Mouse (Mus musculus) neural tube, embryonic 11.5 days (tissue): ENCODE results near the gene Ptpn14. TPM values are rescaled to one million over a fixed set of nuclear protein-coding genes. Genes with fewer than 3 reads are reported as not detected.

ENCODE experiments used
- ATAC-seq: fragments of 200-750 bp; cut with Nextera tagmentation; 2 replicates; pipeline ENCODE4 v1.8.0; 2017; ENCODE audit warnings: moderate number of reproducible peaks, mild to moderate bottlenecking, moderate TSS enrichment, moderate library complexity; ENCODE audit not compliant: insufficient read depth, low FRiP score, low TSS enrichment
- DNase-seq: peaks from one replicate; pipeline ENCODE4 v3.0.0-alpha.2; 2015; ENCODE audit warnings: low spot score
- H3K27ac ChIP-seq: fragments of 300-500 bp; sonication (generic); 2 replicates; pipeline ENCODE4 v1.5.1; 2014; ENCODE audit warnings: low read depth, mild to moderate bottlenecking, low read length
- H3K27me3 ChIP-seq: fragments of 300-500 bp; sonication (generic); 2 replicates; pipeline ENCODE4 v1.6.1; 2014; ENCODE audit warnings: mild to moderate bottlenecking, low read length, mixed read lengths; ENCODE audit not compliant: control insufficient read depth, insufficient read depth
- H3K36me3 ChIP-seq: fragments of 300-500 bp; sonication (generic); 2 replicates; pipeline ENCODE4 v1.6.1; 2014; ENCODE audit warnings: mild to moderate bottlenecking, low read length, moderate library complexity, mixed read lengths; ENCODE audit not compliant: control insufficient read depth, insufficient read depth
- H3K4me1 ChIP-seq: fragments of 300-500 bp; sonication (generic); 2 replicates; pipeline ENCODE4 v1.6.1; 2014; ENCODE audit warnings: low read length, mixed read lengths; ENCODE audit not compliant: control insufficient read depth, insufficient read depth
- H3K4me2 ChIP-seq: fragments of 300-500 bp; sonication (generic); 2 replicates; pipeline ENCODE4 v1.6.1; 2014; ENCODE audit warnings: low read depth, mild to moderate bottlenecking, moderate library complexity
- H3K4me3 ChIP-seq: fragments of 300-500 bp; sonication (generic); 2 replicates; pipeline ENCODE4 v1.5.1; 2014; ENCODE audit warnings: low read depth, low read length
- H3K9ac ChIP-seq: fragments of 300-500 bp; sonication (generic); 2 replicates; pipeline ENCODE4 v1.6.1; 2014; ENCODE audit warnings: mild to moderate bottlenecking, low read length
- H3K9me3 ChIP-seq: fragments of 300-500 bp; sonication (generic); 2 replicates; pipeline ENCODE4 v1.6.1; 2016; ENCODE audit warnings: low read length; ENCODE audit not compliant: control insufficient read depth
- WGBS: fragments of 180-500 bp; shearing (Covaris S2); extraction: QIAGEN DNeasy Blood & Tissue Kit; methylation state at CpG from one replicate; pipeline ENCODE4 v1.1.7; 2014; 5-methylcytosine and 5-hydroxymethylcytosine counted together
- polyA plus RNA-seq: library from polyadenylated mRNA; unstranded; fragments of >200 nt; fragmentation: Nextera tagmentation; extraction: Ambion mirVana; gene quantifications from 2 replicates; pipeline ENCODE4 v1.2.1, GENCODE M21; 2014

Gene Ptpn14
- polyA plus RNA-seq, 1 experiment from 2014 or later, result 7.5 TPM

GRCm38 (mm10) chr1:189817810-189818209 is 89.7 kb downstream of the Ptpn14 start:
- Histone ChIP-seq H3K27me3 (no peaks in the 10 kb centered on the region), H3K4me1 (no peaks in the 10 kb centered on the region), H3K27ac (no peak overlapping the region), H3K36me3 (no peaks in the 10 kb centered on the region), H3K4me3 (no peak overlapping the region), H3K4me2 (no peak overlapping the region), H3K9ac (no peak overlapping the region), H3K9me3 (no peaks in the 10 kb centered on the region)
- WGBS, result 87% methylated on average over 9 of the region's 9 CpGs
- ATAC-seq (no peak), DNase-seq (no peak)

- H3K36me3 ChIP-seq, result no peaks in the 10 kb centered on the region
- H3K4me1 ChIP-seq, result no peaks in the 10 kb centered on the region
- ATAC-seq (no peak), DNase-seq (no peak)
- no peaks in the 10 kb centered on the region for H3K9me3 ChIP-seq
- H3K4me3 ChIP-seq, result no peak overlapping the region
- WGBS, result 76% methylated on average over 5 of the region's 5 CpGs
- H3K4me2 ChIP-seq, result no peak overlapping the region
- H3K27ac ChIP-seq, result no peak overlapping the region
- H3K27me3 ChIP-seq, result no peaks in the 10 kb centered on the region
- no peak overlapping the region for H3K9ac ChIP-seq
Measured at GRCm38 (mm10) chr1:189820111-189820510, 92.0 kb downstream of the Ptpn14 start.

DNA sequence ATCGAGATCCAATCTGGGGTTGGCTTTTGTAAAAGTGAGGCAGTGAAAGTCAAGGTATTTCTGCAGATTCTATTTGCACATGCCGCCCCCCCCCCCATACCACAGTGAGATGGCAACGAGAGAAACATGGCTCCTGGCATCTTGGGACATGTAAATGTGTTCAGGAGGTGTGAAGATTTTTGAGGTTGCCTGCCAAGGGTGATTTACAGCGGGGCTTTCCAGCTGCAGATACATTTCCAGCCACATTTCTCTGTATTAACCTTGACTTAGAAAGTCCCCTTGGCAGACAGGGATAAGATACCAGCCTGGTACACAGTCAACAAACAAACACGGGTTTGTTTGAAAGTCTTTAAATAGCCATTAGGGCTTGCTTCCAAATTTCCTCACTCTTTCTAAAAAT is 96.4 kb downstream of the Ptpn14 start:
- Histone ChIP-seq H3K4me3 (no peak overlapping the region), H3K36me3 (no peaks in the 10 kb centered on the region), H3K4me2 (no peak overlapping the region), H3K4me1 (no peaks in the 10 kb centered on the region), H3K9me3 (no peaks in the 10 kb centered on the region), H3K27me3 (no peaks in the 10 kb centered on the region), H3K9ac (no peak overlapping the region), H3K27ac (no peak overlapping the region)
- no peak for ATAC-seq
- no peak for DNase-seq
- WGBS, result 85% methylated on average over 5 of the region's 5 CpGs

DNA sequence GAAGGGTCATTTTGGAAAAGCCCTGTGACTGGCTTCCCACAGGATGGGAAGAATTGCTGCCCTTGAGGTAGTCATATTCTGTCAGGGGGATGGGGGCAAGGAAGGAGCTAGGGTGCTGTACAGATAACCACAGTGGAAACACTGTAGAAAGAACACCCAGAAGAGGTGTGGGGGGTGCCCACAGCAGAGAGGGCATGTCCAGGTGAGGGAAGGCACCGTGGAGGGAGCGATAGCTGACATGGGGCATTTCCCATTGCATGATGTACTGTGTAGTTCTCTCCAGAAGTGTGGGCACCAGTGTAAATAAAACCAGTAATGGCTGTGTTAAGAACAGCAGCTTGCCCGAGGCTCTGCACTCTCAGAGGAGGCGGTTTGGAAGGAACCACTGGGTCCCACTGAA is 102.3 kb downstream of the Ptpn14 start:
- H3K27ac ChIP-seq, result no peak overlapping the region
- H3K4me1 ChIP-seq, result peaks cover 5% of the 10 kb centered on the region
- no peak overlapping the region for H3K4me3 ChIP-seq
- WGBS, result 27% methylated on average over 4 of the region's 4 CpGs
- no peak overlapping the region for H3K4me2 ChIP-seq
- no peak for ATAC-seq
- H3K36me3 ChIP-seq, result no peaks in the 10 kb centered on the region
- DNase-seq, result no peak
- H3K27me3 ChIP-seq, result no peaks in the 10 kb centered on the region
- H3K9me3 ChIP-seq, result no peaks in the 10 kb centered on the region
- H3K9ac ChIP-seq, result no peak overlapping the region

- ATAC-seq (no peak), DNase-seq (peak; percentile 26)
- no peak overlapping the region for H3K9ac ChIP-seq
- H3K4me1 ChIP-seq, result peaks cover 5% of the 10 kb centered on the region
- whole genome bisulfite sequencing, result 9% methylated on average over 12 of the region's 12 CpGs
- no peak overlapping the region for H3K27ac ChIP-seq
- H3K9me3 ChIP-seq, result no peaks in the 10 kb centered on the region
- H3K4me2 ChIP-seq, result no peak overlapping the region
- H3K4me3 ChIP-seq, result no peak overlapping the region
- no peaks in the 10 kb centered on the region for H3K36me3 ChIP-seq
- H3K27me3 ChIP-seq, result no peaks in the 10 kb centered on the region
Measured at GRCm38 (mm10) chr1:189830797-189831232, 102.7 kb downstream of the Ptpn14 start.

- Histone ChIP-seq H3K27me3 (no peaks in the 10 kb centered on the region), H3K36me3 (no peaks in the 10 kb centered on the region), H3K4me1 (peaks cover 5% of the 10 kb centered on the region), H3K27ac (no peak overlapping the region), H3K4me3 (no peak overlapping the region), H3K9ac (no peak overlapping the region), H3K4me2 (no peak overlapping the region), H3K9me3 (no peaks in the 10 kb centered on the region)
- ATAC-seq (no peak), DNase-seq (no peak)
- WGBS, result 64% methylated on average over 7 of the region's 7 CpGs
Measured at GRCm38 (mm10) chr1:189833351-189833750, 105.3 kb downstream of the Ptpn14 start.

DNA sequence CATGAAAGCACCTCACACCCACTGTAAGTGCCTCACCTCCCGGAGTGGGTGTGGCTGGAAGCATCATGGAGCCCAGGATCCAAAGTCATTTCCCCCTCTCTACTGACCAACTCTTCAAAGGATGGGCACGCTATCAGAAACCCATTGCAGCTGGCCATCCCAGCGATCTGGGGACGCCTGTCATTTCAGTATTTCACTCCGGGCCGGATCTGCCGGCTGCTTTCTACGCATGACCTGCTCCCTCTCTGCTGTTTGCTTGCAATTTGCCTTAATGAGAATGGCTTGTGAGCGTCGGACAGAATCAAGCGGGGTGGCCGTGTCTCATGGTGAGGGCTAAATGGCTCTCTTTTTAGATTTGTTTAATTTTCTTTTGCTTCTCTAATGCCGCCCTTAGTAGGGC is 106.1 kb downstream of the Ptpn14 start:
- Histone ChIP-seq H3K36me3 (no peaks in the 10 kb centered on the region), H3K9me3 (no peaks in the 10 kb centered on the region), H3K27me3 (no peaks in the 10 kb centered on the region), H3K27ac (no peak overlapping the region), H3K4me1 (peaks cover 5% of the 10 kb centered on the region), H3K4me2 (no peak overlapping the region), H3K4me3 (no peak overlapping the region), H3K9ac (no peak overlapping the region)
- DNase-seq (no peak), ATAC-seq (no peak)
- WGBS, result 46% methylated on average over 13 of the region's 13 CpGs

- H3K4me2 ChIP-seq, result no peak overlapping the region
- no peaks in the 10 kb centered on the region for H3K36me3 ChIP-seq
- H3K4me1 ChIP-seq, result no peaks in the 10 kb centered on the region
- H3K27me3 ChIP-seq, result no peaks in the 10 kb centered on the region
- 46% methylated on average over 2 of the region's 2 CpGs for WGBS
- no peak overlapping the region for H3K9ac ChIP-seq
- no peak for DNase-seq
- no peaks in the 10 kb centered on the region for H3K9me3 ChIP-seq
- no peak overlapping the region for H3K27ac ChIP-seq
- no peak for ATAC-seq
- no peak overlapping the region for H3K4me3 ChIP-seq
Measured at GRCm38 (mm10) chr1:189846319-189846718, 118.3 kb downstream of the Ptpn14 start.

GRCm38 (mm10) chr1:189849550-189849949 is 121.5 kb downstream of the Ptpn14 start:
- no peak overlapping the region for H3K4me2 ChIP-seq
- 82% methylated on average over 11 of the region's 11 CpGs for WGBS
- H3K9me3 ChIP-seq, result no peaks in the 10 kb centered on the region
- no peak overlapping the region for H3K9ac ChIP-seq
- no peaks in the 10 kb centered on the region for H3K4me1 ChIP-seq
- no peaks in the 10 kb centered on the region for H3K36me3 ChIP-seq
- DNase-seq (no peak), ATAC-seq (no peak)
- H3K4me3 ChIP-seq, result no peak overlapping the region
- no peak overlapping the region for H3K27ac ChIP-seq
- H3K27me3 ChIP-seq, result no peaks in the 10 kb centered on the region
